Mouse (Mus musculus) liver, embryonic 16.5 days (tissue): ENCODE results near the gene Olfr365. TPM values are rescaled to one million over a fixed set of nuclear protein-coding genes. Genes with fewer than 3 reads are reported as not detected.

Experiments
- ATAC-seq: fragments of 200-750 bp; cut with Nextera tagmentation; 2 replicates; pipeline ENCODE4 v1.8.0; 2017; ENCODE audit warnings: low read depth, mild to moderate bottlenecking, moderate number of reproducible peaks, moderate library complexity
- H3K27ac ChIP-seq: fragments of 300-500 bp; sonication (generic); 2 replicates; pipeline ENCODE4 v1.5.1; 2014; ENCODE audit warnings: mild to moderate bottlenecking, low read length
- H3K27me3 ChIP-seq: fragments of 300-500 bp; sonication (generic); 2 replicates; pipeline ENCODE4 v1.6.1; 2014; ENCODE audit warnings: low read depth, low read length, mixed read lengths; ENCODE audit not compliant: control insufficient read depth, insufficient read depth
- H3K36me3 ChIP-seq: fragments of 300-500 bp; sonication (generic); 2 replicates; pipeline ENCODE4 v1.6.1; 2014; ENCODE audit warnings: mild to moderate bottlenecking; ENCODE audit not compliant: control insufficient read depth, insufficient read depth
- H3K4me1 ChIP-seq: fragments of 300-500 bp; sonication (generic); 2 replicates; pipeline ENCODE4 v1.6.1; 2014; ENCODE audit warnings: low read depth, low read length, mixed read lengths; ENCODE audit not compliant: control insufficient read depth
- H3K4me2 ChIP-seq: fragments of 300-500 bp; sonication (generic); 2 replicates; pipeline ENCODE4 v1.6.1; 2014; ENCODE audit warnings: low read depth, low read length, mixed read lengths
- H3K4me3 ChIP-seq: fragments of 300-500 bp; sonication (generic); 2 replicates; pipeline ENCODE4 v1.5.1; 2014; ENCODE audit warnings: low read depth, mild to moderate bottlenecking, low read length
- H3K9ac ChIP-seq: fragments of 300-500 bp; sonication (generic); 2 replicates; pipeline ENCODE4 v1.6.1; 2014; ENCODE audit warnings: low read depth, low read length
- H3K9me3 ChIP-seq: fragments of 300-500 bp; sonication (generic); replicated peaks from 2 replicates; pipeline ENCODE4 v1.6.1; 2016; ENCODE audit warnings: low read length; ENCODE audit not compliant: control insufficient read depth
- WGBS: fragments of 180-500 bp; shearing (Covaris S2); extraction: QIAGEN DNeasy Blood & Tissue Kit; methylation state at CpG from one replicate; pipeline ENCODE4 v1.1.7; 2014; ENCODE audit not compliant: insufficient replicate concordance; 5-methylcytosine and 5-hydroxymethylcytosine counted together
- polyA plus RNA-seq: library from polyadenylated mRNA; unstranded; fragments of >200 nt; fragmentation: Nextera tagmentation; extraction: Ambion mirVana; gene quantifications from 2 replicates; pipeline ENCODE4 v1.2.1, GENCODE M21; 2015

Olfr365 gene
- not detected in 2 replicates for polyA plus RNA-seq

DNA sequence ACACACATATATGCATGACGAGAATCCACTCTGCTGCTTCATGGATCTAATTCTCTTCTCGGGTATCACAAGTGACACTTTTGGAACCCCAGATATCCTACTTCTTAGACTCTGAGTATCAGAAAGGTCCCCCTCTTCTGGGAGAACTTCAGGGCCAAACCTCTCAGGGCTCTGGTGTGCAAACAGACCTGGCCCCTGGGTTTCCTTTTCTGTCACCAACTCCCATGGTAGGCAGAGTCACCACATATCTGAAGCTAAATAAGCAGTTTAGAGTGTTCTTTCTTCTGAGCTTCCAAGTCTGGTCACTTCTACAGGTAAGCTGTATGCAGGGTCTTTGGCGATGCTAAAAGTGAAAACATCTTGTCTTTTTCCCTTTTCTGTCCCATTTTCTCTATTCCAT is at the start of gene Olfr365:
TSS of gene Olfr365 (plus strand) at position 301 of the 400 bp plus-strand sequence.
- H3K27ac ChIP-seq, result no peak within 1 kb of the TSS
- no peaks in the 10 kb centered on the region for H3K27me3 ChIP-seq
- WGBS, result 43% methylated on average over 3 of the region's 3 CpGs
- H3K4me2 ChIP-seq, result no peak within 1 kb of the TSS
- no peak within 1 kb of the TSS for H3K9ac ChIP-seq
- H3K4me1 ChIP-seq, result no peaks in the 10 kb centered on the region
- H3K36me3 ChIP-seq, result no peaks in the 10 kb centered on the region
- no peak within 1 kb of the TSS for H3K4me3 ChIP-seq
- no peaks in the 10 kb centered on the region for H3K9me3 ChIP-seq
- ATAC-seq, result no peak

DNA sequence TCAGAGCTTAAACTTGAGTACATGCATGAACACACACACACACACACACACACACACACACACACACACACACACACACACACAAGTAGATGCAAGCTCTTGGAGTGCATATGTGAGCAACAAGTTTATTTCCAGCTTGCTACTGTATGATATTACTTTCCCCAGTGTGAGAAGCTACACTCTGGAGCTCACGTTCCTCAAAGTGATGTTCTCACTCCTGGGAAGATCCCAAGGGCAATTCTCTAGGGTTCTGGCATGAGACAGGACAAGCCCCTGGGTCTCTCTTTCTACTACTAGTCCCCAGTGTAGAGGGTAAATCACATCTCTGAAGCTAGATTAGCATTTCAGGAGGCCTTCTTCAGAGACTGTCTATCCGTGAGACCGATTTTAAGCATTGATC is 49.0 kb upstream of the Olfr365 start, which contains the start of gene Olfr364-ps1:
TSS of gene Olfr364-ps1 (plus strand) at position 301 of the 400 bp plus-strand sequence.
- Histone ChIP-seq H3K36me3 (no peaks in the 10 kb centered on the region), H3K9ac (no peak within 1 kb of the TSS), H3K27me3 (no peaks in the 10 kb centered on the region), H3K27ac (no peak within 1 kb of the TSS), H3K4me3 (no peak within 1 kb of the TSS), H3K4me2 (no peak within 1 kb of the TSS), H3K4me1 (no peaks in the 10 kb centered on the region), H3K9me3 (no peaks in the 10 kb centered on the region)
- ATAC-seq, result no peak
- 53% methylated on average over 3 of the region's 3 CpGs for WGBS

DNA sequence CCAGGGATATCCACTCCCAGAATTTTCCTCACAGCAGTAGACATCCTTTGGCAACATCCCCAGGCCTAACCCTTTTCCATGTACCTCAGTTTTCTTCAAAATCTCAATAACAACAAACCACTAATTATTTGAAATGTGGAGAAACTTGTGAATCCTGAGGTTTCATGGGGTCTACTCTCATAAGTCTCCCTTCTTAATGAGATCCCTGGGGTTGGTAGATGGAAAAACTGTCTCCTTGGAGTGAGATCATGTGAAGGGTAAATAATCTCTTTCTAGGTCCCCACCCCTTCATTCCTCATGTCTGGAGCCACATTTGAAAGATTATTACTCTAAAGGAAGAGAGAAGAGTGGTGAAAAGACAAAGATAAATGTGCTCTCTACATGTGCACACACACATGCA is 23.3 kb downstream of the Olfr365 start, which contains the start of gene Olfr366:
TSS of gene Olfr366 (plus strand) at position 301 of the 400 bp plus-strand sequence.
- Histone ChIP-seq H3K9ac (no peak within 1 kb of the TSS), H3K36me3 (no peaks in the 10 kb centered on the region), H3K27ac (no peak within 1 kb of the TSS), H3K4me1 (no peaks in the 10 kb centered on the region), H3K4me2 (no peak within 1 kb of the TSS), H3K27me3 (no peaks in the 10 kb centered on the region), H3K9me3 (no peaks in the 10 kb centered on the region), H3K4me3 (no peak within 1 kb of the TSS)
- no peak for ATAC-seq

Other genes with a start within 250 kb of the Olfr365 start
- gene Olfr357, start 194.4 kb upstream of the Olfr365 start, polyA plus RNA-seq, result not detected in 2 replicates
- not detected in 2 replicates for gene Olfr358, start 178.9 kb upstream of the Olfr365 start, polyA plus RNA-seq
- not detected in 2 replicates for gene Olfr360, start 122.5 kb upstream of the Olfr365 start, polyA plus RNA-seq
- not detected in 2 replicates for gene Olfr361, start 98.9 kb upstream of the Olfr365 start, polyA plus RNA-seq
- not detected in 2 replicates for gene Olfr362, start 70.3 kb upstream of the Olfr365 start, polyA plus RNA-seq
- gene Olfr364-ps1, start 48.9 kb upstream of the Olfr365 start, polyA plus RNA-seq, result not detected in 2 replicates
- not detected in 2 replicates for gene Olfr366, start 23.4 kb downstream of the Olfr365 start, polyA plus RNA-seq
- not detected in 2 replicates for gene Olfr368, start 138.3 kb downstream of the Olfr365 start, polyA plus RNA-seq
- gene Pdcl, start 171.1 kb downstream of the Olfr365 start, polyA plus RNA-seq, result 10.2 and 11.2 TPM in 2 replicates
- gene Rc3h2, start 234.7 kb downstream of the Olfr365 start, polyA plus RNA-seq, result 4.2 and 4.6 TPM in 2 replicates